Mouse (Mus musculus) activated CD4-positive, CD25-positive, alpha-beta regulatory T cell, adult 4 months (primary cell): Measurements from ENCODE around the gene Hyal2. TPM values are rescaled to one million over a fixed set of nuclear protein-coding genes. Genes with fewer than 3 reads are reported as not detected.
"Not testable (repeated sequence)": the region's sequence is repeated elsewhere in the genome, so short reads cannot be mapped to it uniquely, and the experiment has no call there.

Experiments used
- ATAC-seq: one replicate; pipeline ENCODE4 v1.8.0; 2017
- polyA plus RNA-seq, 2 experiments: library from polyadenylated mRNA; unstranded; fragments of 100-300 nt; shearing (Covaris generic); gene quantifications; one replicate each; pipeline ENCODE4 v1.2.1; 2017

Gene Hyal2
- polyA plus RNA-seq, 2 experiments from 2014 or later: 10.2 to 12.8 TPM

DNA sequence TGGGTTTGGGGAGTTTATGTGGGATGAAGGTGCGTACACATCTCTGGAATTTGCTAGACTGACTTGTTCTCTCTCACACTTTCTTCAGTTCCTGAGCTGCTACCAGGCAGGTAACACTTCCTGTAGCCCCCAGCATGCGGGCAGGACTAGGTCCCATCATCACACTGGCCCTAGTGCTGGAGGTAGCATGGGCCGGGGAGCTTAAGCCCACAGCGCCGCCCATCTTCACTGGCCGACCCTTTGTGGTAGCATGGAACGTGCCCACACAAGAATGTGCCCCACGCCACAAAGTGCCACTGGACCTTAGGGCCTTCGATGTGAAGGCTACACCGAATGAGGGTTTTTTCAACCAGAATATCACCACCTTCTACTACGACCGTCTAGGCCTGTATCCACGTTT, 2.3 kb downstream of the Hyal2 start:
- no peak for ATAC-seq

DNA sequence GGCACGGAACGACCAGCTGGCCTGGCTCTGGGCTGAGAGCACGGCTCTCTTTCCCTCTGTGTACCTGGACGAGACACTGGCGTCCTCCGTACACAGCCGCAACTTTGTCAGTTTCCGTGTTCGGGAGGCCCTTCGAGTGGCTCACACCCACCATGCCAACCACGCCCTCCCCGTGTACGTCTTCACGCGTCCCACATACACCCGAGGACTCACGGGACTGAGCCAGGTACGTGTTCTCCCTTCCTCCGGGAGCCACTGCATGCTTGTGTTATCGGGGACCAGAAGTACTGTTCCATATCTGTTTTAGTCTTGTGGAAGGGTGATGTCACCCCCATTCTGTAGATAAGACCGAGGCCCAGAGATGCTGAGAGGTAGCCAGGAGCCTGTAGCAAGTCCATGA, 3.1 kb downstream of the Hyal2 start:
- ATAC-seq: no peak

DNA sequence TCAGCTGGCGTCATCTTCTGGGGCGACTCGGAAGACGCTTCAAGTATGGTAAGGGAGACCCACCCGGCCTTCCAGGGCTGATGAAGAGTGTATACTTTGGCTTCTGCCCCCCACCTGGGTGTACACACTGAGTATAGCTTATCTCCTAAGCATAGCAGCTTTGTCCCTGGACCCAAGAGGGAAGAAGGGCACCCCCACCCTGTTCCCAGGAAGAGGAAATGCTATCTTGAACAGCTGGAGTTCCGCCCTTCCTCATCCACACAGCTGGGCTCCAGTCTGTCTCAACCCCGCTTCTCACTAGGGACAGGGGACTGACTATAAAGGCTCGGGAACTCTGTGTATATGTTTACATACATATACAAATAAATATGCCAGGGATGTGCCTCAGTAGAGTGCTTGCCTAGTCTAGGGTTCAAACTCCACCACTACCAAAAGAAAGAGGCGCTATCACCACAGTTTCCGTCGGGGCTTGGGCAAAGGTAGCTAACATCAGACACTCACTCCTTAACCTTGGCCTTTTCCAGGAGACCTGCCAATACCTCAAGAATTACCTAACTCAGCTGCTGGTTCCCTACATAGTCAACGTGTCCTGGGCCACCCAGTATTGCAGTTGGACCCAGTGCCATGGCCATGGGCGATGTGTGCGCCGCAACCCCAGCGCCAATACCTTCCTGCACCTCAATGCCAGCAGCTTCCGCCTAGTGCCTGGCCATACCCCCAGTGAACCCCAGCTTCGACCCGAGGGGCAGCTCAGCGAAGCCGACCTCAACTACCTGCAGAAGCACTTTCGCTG, 4.0 kb downstream of the Hyal2 start:
- no peak for ATAC-seq

DNA sequence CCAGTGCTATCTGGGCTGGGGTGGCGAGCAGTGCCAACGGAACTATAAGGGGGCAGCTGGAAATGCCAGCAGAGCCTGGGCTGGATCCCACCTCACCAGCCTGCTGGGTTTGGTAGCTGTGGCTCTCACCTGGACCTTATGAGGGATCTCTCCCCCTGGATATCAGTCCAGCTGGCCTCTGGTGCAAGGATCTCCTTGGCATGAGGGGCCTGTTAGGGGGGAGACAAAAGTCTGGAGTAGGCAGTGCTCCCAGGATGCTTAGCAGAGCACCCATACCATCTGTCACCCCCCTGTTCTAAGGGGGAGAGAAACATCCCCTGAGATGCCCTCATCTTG, 4.5 kb downstream of the Hyal2 start:
- ATAC-seq: no peak

DNA sequence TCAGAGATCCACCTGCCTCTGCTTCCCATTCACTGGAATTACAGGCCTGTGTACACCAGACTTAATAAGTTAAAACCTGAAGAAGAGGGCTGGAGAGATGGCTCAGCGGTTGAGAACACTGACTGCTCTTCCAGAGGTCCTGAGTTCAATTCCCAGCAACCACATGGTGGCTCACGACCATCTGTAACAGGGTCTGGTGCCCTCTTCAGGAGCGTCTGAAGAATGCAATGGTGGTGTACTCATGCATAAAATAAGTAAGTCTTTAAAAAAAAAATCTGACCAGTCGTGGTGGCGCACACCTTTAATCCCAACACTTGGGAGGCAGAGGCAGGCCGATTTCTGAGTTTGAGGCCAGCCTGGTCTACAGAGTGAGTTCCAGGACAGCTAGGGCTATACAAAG, 6.0 kb downstream of the Hyal2 start:
- ATAC-seq: not testable (repeated sequence)

DNA sequence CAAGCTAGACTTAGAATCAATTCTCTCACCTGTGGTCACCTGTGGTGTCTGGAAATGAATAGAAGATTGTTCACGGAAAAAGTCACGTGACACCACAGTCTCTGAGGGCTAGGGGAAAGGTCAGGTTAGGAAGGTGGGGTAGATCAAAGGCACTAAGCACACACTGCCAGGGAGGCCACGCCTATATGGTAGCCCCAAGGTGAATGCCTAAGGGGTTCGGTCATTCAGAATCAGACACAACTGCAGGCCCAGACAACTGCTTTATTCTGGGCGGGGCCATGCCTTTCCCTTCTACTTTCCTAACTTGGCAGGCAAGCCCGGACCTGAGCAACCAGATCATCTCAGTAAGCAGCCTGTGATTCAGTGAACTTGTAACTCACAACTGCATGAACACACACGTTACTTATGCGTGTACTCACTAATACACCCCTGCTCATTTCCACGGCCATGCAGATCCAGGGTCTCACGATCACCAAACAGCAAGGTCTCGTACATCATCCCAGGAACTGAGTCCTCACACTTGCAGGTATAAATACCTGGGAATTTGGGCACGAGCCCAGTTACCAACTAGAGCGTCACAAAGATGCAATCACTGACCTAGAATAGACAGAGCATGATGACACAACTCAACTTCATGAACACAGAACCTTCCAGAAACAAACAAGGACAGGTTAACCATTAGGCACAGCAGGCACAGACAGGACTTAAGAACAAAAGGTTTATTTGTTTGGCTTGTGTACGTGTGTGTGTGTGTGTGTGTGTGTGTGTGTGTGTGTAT, 8.0 kb downstream of the Hyal2 start:
- ATAC-seq: no peak

DNA sequence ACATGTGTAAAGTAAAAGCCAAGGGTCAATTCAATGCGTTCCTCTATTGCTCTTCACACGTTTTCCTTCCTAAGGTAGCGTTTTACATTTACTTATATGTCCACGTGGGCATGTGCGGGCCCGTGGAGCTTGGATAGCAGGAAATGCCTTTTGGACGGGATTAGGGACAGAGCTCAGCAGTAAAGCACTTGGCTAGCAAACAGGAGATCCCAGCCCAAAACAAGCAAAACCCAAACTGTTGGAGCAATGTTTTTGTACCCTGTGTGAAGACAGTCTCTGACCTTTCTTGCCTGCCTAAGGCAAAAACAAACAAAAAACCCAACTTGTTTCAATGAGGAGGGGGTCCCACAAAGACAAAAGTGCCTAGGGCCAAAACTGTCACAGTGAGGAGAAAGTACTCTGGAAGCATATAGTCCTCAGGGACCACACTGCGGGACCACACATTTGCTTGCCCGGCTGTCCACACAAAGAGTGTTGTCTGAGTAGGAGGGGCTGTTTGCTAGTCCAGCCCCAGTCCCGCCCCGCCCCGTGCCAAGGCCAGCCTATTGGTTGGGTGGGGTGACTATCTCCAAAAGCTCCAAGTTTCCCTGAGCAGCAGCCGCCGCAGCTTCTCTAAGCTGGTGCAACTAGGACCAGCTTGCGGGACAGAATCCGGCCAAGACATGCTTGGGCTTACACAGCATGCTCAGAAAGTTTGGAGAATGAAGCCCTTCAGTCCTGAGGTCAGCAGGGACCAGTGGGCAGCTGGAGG, 8.8 kb downstream of the Hyal2 start, which contains the start of gene Hyal1:
Hyal1 (plus strand) TSS at position 571 of the 751 bp plus-strand sequence.
- no peak for ATAC-seq

DNA sequence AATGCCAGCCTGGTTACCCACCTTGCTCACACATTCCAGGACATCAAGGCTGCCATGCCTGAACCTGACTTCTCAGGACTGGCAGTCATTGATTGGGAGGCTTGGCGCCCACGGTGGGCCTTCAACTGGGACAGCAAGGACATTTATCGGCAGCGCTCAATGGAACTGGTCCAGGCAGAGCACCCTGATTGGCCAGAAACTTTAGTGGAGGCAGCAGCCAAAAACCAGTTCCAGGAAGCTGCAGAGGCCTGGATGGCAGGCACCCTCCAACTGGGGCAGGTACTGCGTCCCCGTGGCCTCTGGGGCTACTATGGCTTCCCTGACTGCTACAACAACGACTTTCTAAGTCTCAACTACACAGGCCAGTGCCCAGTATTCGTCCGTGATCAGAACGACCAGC, 10.1 kb downstream of the Hyal2 start:
- ATAC-seq: no peak

DNA sequence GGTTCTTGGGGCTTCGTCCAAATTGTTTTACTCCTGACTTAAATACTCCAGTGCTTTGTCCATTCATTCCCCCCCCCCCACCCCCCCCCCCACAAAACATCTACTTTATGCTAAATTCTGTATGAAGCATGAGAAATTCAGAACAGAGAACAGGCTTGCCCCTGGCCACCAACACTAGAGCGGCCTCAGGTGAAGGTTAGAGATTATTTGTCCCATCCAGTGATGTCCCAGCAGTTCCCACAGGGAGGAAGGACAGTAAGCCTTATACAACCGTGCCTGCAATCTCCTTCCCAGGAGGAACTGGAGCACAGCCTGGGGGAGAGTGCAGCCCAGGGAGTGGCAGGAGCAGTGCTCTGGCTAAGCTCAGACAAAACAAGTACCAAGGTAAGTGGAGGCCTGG, 10.8 kb downstream of the Hyal2 start, which contains the start of gene Naa80:
Naa80 (plus strand) TSS at position 301 of the 400 bp plus-strand sequence.
- ATAC-seq: no peak

DNA sequence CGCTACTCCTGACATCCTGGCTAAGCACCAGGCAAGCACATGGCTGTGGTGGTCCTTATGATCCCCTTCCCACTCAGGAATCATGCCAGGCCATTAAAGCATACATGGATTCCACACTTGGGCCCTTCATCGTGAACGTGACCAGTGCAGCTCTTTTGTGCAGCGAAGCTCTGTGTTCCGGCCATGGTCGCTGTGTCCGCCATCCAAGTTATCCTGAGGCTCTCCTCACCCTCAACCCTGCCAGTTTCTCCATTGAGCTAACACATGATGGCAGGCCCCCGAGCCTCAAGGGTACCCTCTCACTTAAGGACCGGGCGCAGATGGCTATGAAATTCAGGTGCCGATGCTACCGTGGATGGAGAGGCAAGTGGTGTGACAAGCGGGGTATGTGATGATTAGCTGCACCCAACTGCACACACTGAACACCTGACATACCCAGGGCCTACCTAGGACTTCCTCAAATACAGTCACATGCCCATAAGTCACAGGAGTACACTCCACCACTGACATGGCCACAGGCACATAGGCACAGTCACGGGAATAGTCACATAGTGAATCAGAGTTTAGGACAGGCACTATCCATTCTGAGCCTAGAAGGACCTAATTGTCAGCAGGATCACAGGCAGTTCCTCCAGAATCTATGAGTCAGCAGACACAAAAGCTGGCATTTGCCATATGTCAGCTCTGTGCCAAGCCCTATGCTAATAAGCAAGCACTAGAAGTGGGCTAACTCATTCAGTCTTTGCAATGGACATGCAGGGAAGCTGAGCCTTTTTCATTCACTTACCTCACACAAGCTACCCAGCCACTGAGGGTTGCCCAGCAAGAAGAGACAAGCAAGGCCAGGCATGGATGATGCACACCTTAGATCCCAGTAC, 11.5 kb downstream of the Hyal2 start:
- no peak for ATAC-seq

DNA sequence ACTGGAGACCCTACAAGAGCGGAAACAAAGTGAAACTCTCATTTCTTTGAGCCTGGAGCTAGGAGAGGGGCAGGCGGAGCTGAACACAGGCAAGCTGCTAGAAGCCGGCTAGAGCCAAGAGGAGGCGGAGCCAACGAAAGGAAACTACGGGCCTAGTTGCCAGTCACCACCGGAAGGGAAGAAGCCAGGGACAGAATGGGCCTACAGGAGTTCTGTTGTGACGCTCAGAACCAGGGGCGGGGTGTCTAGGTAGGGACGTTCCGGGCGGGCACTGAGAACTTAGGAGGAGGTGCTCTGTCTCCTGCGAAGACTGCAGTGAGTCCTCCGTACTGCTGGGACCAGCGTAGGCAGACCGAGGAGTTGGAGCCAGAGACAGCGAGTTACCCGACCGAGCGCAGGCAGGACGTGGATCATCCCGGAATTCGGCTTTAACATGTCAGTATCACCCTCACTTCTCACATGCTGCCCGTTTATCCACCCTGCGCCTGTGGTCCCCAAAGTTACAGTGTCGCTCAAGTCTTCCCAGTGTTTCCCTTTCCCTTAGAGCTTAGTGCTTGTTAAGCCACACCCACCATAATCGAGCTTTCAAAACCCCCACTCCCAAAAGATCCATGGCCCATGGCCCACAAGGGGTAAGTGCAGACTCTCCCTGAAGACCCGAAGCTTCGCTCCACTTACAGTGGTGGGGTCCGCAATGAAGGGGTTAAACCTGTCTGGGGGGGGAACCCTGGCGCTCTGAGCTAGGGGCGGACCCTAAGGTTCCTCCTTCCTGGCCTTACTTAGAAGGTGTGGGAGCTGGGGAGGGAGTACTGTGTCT, 13.0 kb downstream of the Hyal2 start, which contains the start of gene Hyal3:
Hyal3 (plus strand) TSS at position 318 of the 817 bp plus-strand sequence.
- ATAC-seq: peak; percentile 94

DNA sequence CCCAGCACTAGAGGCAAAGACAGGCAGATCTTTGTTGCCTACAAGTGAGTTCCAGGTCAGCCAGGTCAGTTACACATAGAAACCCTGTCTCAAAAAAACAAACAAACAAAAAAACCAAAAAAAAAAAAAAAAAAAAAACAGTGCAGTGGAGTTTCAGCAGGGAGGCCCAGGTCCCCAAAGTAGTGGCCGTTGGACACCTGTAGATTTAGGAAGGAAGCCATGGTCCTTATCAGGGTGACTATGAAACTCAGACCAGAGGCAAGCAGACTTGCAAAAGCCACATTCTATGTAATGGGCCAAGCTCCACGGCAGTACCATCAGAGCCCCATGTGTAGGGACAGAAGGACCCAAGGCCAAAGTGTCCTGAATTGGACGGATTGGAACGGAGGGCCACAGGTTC, 13.8 kb downstream of the Hyal2 start:
- no peak for ATAC-seq

DNA sequence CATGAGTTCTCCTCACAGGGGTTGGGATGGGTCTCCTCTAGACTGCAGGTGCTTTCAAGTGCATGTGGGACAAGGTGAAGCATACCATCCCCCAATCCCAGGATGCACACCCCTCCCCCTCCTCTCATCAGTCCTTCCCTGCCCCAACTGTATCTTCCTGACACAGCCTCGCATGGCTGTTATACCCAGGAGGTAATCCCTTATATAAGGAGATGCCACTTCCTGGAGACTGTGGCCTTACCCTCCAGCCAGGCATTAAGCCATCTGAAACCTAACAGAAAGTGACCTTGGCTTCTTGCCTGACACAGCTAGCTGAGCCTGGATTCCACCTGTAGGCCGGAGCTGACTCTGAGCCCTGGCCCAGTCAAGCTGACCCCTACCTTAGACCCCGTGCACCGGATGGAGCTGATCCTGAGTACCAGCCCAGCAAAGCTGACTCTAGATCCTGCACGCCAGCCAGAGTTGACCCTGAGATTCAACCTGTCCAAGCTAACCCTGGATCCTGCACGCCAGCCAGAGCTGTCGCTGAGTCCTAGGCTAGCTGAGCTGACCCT, 14.8 kb downstream of the Hyal2 start:
- no peak for ATAC-seq

DNA sequence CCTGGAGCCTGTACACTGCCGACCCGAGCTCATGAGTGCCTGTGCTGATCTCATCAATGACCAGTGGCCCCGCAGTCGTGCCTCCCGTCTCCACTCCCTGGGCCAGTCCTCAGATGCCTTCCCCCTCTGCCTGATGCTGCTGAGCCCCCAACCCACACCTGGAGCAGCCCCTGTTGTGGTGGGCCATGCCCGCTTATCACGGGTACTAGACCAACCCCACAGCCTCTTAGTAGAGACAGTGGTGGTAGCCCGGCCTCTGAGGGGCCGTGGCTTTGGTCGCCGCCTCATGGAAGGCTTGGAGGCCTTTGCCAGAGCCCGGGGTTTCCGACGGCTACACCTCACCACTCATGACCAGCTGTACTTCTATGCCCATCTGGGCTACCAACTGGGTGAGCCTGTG, 15.4 kb downstream of the Hyal2 start:
- ATAC-seq: no peak

DNA sequence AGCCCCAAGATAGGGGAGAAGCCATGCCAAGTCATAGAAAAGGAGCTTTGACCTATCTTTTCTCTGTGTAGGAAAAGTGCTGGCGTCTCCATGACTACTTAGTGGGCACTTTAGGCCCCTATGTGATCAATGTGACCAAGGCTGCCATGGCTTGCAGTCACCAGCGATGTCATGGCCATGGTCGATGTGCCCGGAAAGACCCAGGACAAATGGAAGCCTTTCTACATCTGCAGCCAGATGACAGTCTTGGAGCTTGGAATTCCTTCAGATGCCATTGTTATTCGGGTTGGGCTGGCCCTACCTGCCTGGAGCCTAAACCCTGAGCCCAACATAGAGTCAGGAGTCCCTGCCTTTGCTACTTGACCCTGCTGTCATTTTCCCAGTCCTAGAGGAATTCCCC, 18.8 kb downstream of the Hyal2 start:
- ATAC-seq: no peak

DNA sequence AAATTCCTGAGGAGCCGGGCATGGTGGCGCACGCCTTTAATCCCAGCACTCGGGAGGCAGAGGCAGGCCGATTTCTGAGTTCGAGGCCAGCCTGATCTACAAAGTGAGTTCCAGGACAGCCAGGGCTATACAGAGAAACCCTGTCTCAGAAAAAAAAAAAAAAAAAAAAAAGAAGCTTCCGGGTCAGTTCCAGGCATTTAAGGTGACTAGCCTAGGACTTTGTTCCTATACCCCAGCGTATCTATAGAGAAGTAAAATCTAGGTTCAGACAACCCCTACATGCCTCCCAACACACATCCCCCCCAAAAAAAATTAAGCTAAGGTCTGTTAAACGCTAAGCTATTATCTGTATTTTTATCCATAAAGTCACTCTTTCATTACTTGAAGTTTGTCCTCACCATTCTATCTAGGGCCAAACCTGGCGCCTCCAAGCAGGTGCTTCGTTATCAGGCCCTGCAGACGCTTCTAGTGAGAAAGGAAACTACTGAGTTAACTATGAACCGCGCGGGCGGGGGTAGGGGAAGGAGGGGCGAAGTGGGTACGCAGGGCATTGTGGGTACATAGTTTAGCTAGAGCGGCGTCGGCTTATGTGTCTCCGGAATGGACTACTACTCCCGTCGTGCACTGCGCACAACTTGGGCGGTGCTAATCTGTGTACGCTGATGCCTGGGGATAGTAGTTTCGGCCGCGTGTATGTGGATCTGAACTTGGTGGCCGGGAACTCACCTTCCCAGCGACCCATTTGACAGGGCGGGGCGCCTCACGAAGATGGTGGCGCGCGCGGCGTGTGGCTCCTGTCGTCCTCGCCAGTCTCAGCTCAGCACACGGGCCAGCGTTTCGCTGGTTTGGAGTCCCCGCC, 19.5 kb downstream of the Hyal2 start, which contains the start of gene Ifrd2:
Ifrd2 (plus strand) TSS at position 669 of the 859 bp plus-strand sequence.
- ATAC-seq: peak; percentile 99

DNA sequence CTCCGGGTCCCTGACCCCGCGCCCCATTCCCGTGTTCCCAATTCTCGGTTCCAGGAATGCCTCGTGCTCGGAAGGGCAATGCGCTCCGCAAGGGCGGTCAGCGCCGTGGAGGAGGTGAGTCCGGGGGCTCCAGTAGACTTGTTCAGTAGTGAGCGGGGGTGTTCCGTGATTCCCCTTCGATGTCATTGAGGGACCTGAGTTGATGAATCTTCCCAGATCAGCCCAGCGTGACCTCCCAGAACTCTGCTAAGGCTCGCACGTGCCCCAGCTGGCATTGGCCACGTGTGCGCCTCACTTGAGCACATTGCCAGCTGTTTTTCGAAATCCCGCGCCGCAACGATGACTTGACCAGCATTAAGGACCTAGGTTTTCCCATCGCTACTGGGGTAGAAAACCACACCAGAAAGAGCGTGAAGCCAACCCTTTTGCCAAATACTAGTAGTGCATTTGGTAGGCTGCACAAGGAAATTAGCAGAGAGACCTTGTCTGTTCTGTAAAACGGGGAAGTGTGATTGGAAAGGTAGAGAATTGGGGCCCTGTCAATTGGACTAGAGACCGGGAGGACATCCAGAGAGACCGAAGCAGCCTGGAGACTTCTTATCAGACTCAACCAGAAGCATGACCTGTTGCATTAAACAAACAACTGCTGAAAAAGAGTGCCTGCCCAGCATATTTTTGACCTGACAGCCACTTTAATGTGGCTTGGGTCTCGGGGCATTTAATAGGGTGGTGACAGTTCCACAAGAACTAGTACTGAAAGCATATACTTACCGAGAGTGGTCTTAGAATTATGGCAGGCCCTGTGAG, 20.3 kb downstream of the Hyal2 start:
- no peak for ATAC-seq

DNA sequence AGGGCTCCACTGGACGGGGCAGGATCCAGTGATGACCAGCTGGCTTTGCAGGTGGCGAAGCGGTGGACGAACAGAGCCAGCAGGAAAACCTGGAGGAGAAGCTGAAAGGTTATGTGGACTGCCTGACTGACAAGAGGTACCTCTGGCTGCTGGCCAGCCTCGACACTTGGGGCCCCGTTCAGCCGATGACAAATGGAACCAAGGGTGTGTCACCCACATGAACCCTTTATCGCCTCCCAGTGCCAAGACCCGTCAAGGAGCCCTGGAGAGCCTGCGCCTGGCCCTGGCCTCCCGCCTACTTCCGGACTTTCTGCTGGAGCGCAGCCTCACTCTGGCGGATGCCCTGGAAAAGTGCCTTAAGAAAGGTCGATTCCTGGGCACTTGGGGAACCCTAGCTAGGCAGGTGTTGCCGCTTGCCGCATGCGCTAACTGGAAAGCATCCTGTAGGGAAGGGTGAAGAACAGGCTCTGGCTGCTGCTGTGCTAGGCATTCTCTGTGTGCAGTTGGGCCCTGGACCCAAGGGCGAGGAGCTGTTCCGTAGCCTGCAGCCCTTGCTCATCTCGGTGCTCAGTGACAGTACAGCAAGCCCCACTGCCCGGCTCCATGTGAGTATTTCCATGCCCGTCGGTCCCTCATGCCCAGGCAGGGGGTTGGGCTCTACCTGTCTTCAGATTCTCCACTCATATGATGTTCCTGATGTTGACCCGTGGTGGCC, 22.5 kb downstream of the Hyal2 start:
- ATAC-seq: no peak

DNA sequence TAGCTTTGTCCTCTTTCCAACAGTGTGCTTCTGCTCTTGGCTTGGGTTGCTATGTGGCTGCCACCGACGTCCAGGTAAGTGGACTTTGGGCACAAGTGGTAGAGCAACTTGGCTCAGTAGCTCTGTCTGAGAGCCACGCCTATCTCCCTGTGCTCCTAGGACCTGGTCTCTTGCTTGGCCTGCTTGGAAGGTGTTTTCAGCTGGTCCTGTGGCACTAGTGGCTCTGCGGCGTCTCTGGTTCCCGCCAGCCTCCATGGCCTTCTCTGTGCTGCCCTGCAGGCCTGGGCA, 23.0 kb downstream of the Hyal2 start:
- no peak for ATAC-seq
